Mouse (Mus musculus): Measurements from ENCODE around the gene Gnaz. TPM values are rescaled to one million over a fixed set of nuclear protein-coding genes. Genes with fewer than 3 reads are reported as not detected.

Gene Gnaz
- polyA plus RNA-seq, 1 experiment from 2014 or later, result 12.2 TPM

DNA sequence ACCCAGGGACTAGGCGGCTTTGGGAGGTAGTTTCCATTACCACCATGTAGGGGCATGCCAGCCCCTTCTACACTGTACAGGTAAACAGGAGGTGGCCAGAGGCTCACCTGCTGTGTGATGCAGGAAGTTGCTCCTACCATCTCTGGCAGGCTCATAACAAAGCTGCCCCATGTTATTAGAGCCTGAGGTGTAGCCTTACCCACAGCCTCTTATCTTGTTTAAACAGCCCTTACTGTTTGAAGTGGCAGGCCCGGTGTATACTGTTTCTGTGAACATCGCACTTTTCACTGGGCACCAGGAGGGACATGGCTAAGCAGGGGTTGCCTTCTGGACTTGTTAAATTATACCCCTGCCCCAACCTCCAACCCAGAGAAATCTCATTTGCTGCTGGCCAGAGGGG lies 37.1 kb downstream of the Gnaz start:
- Histone ChIP-seq H3K4me2 (no peak overlapping the region), H3K27me3 (ENCODE audit: control insufficient read depth, insufficient read depth, low read length) (no peaks in the 10 kb centered on the region), H3K9ac (ENCODE audit: low read length) (no peak overlapping the region), H3K4me1 (ENCODE audit: control insufficient read depth, insufficient read depth, low read length) (peaks cover 13% of the 10 kb centered on the region), H3K4me3 (ENCODE audit: low read depth, low read length) (no peak overlapping the region), H3K9me3 (ENCODE audit: control insufficient read depth, low read length) (no peaks in the 10 kb centered on the region), H3K27ac (ENCODE audit: low read depth, low read length) (no peak overlapping the region), H3K36me3 (ENCODE audit: control insufficient read depth, insufficient read depth, low read length) (no peaks in the 10 kb centered on the region)
- WGBS, result 86% methylated on average over 3 of the region's 3 CpGs
- DNase-seq (ENCODE audit: low spot score, missing footprints) (no peak), ATAC-seq (ENCODE audit: low FRiP score) (no peak)

GRCm38 (mm10) chr10:75006889-75007662 lies 40.1 kb downstream of the Gnaz start:
- no peak for DNase-seq (ENCODE audit: low spot score, missing footprints)
- Histone ChIP-seq H3K27me3 (ENCODE audit: control insufficient read depth, insufficient read depth, low read length) (no peaks in the 10 kb centered on the region), H3K27ac (ENCODE audit: low read depth, low read length) (no peak overlapping the region), H3K4me1 (ENCODE audit: control insufficient read depth, insufficient read depth, low read length) (peaks cover 8% of the 10 kb centered on the region), H3K36me3 (ENCODE audit: control insufficient read depth, insufficient read depth, low read length) (no peaks in the 10 kb centered on the region), H3K9me3 (ENCODE audit: control insufficient read depth, low read length) (no peaks in the 10 kb centered on the region), H3K9ac (ENCODE audit: low read length) (no peak overlapping the region), H3K4me3 (ENCODE audit: low read depth, low read length) (no peak overlapping the region), H3K4me2 (no peak overlapping the region)
- ATAC-seq (ENCODE audit: low FRiP score), result peak; percentile 3; the same call in 1 of the 2 replicates
- 49% methylated on average over 8 of the region's 8 CpGs for WGBS

GRCm38 (mm10) chr10:75010704-75011103 lies 43.7 kb downstream of the Gnaz start:
- 93% methylated on average over 15 of the region's 15 CpGs for WGBS
- Histone ChIP-seq H3K27ac (ENCODE audit: low read depth, low read length) (no peak overlapping the region), H3K4me1 (ENCODE audit: control insufficient read depth, insufficient read depth, low read length) (peaks cover 8% of the 10 kb centered on the region), H3K27me3 (ENCODE audit: control insufficient read depth, insufficient read depth, low read length) (no peaks in the 10 kb centered on the region), H3K4me3 (ENCODE audit: low read depth, low read length) (no peak overlapping the region), H3K9me3 (ENCODE audit: control insufficient read depth, low read length) (no peaks in the 10 kb centered on the region), H3K9ac (ENCODE audit: low read length) (no peak overlapping the region), H3K36me3 (ENCODE audit: control insufficient read depth, insufficient read depth, low read length) (no peaks in the 10 kb centered on the region), H3K4me2 (no peak overlapping the region)
- DNase-seq (ENCODE audit: low spot score, missing footprints), result no peak
- ATAC-seq (ENCODE audit: low FRiP score), result no peak

DNA sequence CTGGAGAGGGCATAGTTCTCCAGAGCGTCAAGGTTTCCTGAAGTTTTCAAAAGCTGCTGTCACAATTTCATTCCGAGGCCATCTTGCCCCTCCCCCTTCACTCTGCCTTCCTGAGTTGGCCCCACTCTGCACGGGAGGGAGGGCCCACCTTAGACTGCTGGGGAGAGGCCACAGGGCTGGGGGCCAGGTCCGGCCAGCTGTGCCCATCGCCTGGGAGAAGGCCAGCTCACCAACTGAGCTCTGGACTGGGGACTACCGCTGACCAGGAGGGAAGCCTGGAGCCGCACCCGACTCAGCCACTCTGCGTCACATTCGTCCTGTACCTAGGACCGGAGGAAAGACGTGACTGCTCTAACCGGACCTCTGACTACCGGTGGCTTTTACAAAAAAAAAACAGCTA lies 48.5 kb downstream of the Gnaz start:
- 74% methylated on average over 14 of the region's 14 CpGs for WGBS
- H3K9ac ChIP-seq (ENCODE audit: low read length), result no peak overlapping the region
- no peak overlapping the region for H3K4me3 ChIP-seq (ENCODE audit: low read depth, low read length)
- ATAC-seq (ENCODE audit: low FRiP score) (peak; percentile 31; the same call in 1 of the 2 replicates), DNase-seq (ENCODE audit: low spot score, missing footprints) (no peak)
- H3K9me3 ChIP-seq (ENCODE audit: control insufficient read depth, low read length), result no peaks in the 10 kb centered on the region
- no peak overlapping the region for H3K27ac ChIP-seq (ENCODE audit: low read depth, low read length)
- no peaks in the 10 kb centered on the region for H3K36me3 ChIP-seq (ENCODE audit: control insufficient read depth, insufficient read depth, low read length)
- no peak overlapping the region for H3K4me2 ChIP-seq
- no peaks in the 10 kb centered on the region for H3K27me3 ChIP-seq (ENCODE audit: control insufficient read depth, insufficient read depth, low read length)
- no peaks in the 10 kb centered on the region for H3K4me1 ChIP-seq (ENCODE audit: control insufficient read depth, insufficient read depth, low read length)

DNA sequence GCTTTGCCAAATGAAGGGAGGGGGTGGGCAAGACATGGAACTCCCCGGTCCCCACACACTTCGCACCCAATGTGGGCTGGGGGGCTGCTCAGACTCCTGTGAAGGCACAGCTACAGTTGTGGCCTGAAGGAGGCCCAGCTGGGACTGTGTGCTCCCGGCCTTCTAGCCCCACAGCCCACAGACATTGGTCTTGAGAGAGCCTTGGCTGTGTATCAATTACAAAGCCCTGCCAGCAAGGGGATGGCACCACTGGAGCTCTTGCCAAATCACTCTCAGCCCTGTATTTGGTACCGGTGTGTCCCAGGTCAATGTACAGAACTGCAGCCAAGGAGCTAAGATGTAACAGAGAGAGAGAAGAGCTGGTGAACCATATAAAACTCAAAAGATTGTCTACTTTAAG lies 49.5 kb downstream of the Gnaz start:
- Histone ChIP-seq H3K36me3 (ENCODE audit: control insufficient read depth, insufficient read depth, low read length) (no peaks in the 10 kb centered on the region), H3K9ac (ENCODE audit: low read length) (no peak overlapping the region), H3K4me1 (ENCODE audit: control insufficient read depth, insufficient read depth, low read length) (no peaks in the 10 kb centered on the region), H3K4me2 (no peak overlapping the region), H3K27ac (ENCODE audit: low read depth, low read length) (no peak overlapping the region), H3K27me3 (ENCODE audit: control insufficient read depth, insufficient read depth, low read length) (no peaks in the 10 kb centered on the region), H3K9me3 (ENCODE audit: control insufficient read depth, low read length) (no peaks in the 10 kb centered on the region), H3K4me3 (ENCODE audit: low read depth, low read length) (no peak overlapping the region)
- ATAC-seq (ENCODE audit: low FRiP score) (no peak), DNase-seq (ENCODE audit: low spot score, missing footprints) (no peak)
- WGBS, result 94% methylated on average over 4 of the region's 4 CpGs

- H3K4me2 ChIP-seq, result no peak overlapping the region
- H3K27ac ChIP-seq (ENCODE audit: low read depth, low read length), result no peak overlapping the region
- no peaks in the 10 kb centered on the region for H3K9me3 ChIP-seq (ENCODE audit: control insufficient read depth, low read length)
- no peaks in the 10 kb centered on the region for H3K4me1 ChIP-seq (ENCODE audit: control insufficient read depth, insufficient read depth, low read length)
- WGBS, result 59% methylated on average over 2 of the region's 2 CpGs
- no peak for DNase-seq (ENCODE audit: low spot score, missing footprints)
- H3K36me3 ChIP-seq (ENCODE audit: control insufficient read depth, insufficient read depth, low read length), result no peaks in the 10 kb centered on the region
- ATAC-seq (ENCODE audit: low FRiP score), result no peak
- no peak overlapping the region for H3K9ac ChIP-seq (ENCODE audit: low read length)
- no peak overlapping the region for H3K4me3 ChIP-seq (ENCODE audit: low read depth, low read length)
- H3K27me3 ChIP-seq (ENCODE audit: control insufficient read depth, insufficient read depth, low read length), result no peaks in the 10 kb centered on the region
Observed at GRCm38 (mm10) chr10:75020271-75020670, 53.3 kb downstream of the Gnaz start.

GRCm38 (mm10) chr10:75021138-75021537 lies 54.2 kb downstream of the Gnaz start:
- no peaks in the 10 kb centered on the region for H3K27me3 ChIP-seq (ENCODE audit: control insufficient read depth, insufficient read depth, low read length)
- H3K36me3 ChIP-seq (ENCODE audit: control insufficient read depth, insufficient read depth, low read length), result no peaks in the 10 kb centered on the region
- H3K9ac ChIP-seq (ENCODE audit: low read length), result no peak overlapping the region
- H3K4me2 ChIP-seq, result no peak overlapping the region
- no peak overlapping the region for H3K27ac ChIP-seq (ENCODE audit: low read depth, low read length)
- DNase-seq (ENCODE audit: low spot score, missing footprints), result peak; percentile 97
- H3K9me3 ChIP-seq (ENCODE audit: control insufficient read depth, low read length), result no peaks in the 10 kb centered on the region
- 7% methylated on average over 6 of the region's 6 CpGs for WGBS
- no peak overlapping the region for H3K4me3 ChIP-seq (ENCODE audit: low read depth, low read length)
- no peaks in the 10 kb centered on the region for H3K4me1 ChIP-seq (ENCODE audit: control insufficient read depth, insufficient read depth, low read length)
- ATAC-seq (ENCODE audit: low FRiP score), result peak; percentile 49

DNA sequence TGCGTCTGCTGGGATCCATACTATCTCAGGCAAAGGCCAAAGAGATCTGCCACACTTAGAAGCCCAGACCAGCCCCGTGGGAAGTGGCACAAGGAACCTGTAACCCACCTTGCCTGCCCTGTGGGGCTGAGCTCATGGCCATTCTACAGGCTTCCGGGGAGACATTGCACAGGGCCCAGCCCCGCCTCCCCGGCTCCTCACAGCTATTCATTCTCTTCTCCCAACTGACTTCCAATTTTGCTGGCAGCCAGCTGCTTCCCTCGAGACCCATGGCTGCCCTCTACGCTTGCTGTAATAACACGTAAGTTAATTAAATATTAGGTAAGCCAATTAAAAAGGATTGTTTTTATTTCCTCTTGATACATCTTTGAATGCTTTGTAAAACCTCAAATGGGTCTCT lies 59.5 kb downstream of the Gnaz start:
- 68% methylated on average over 8 of the region's 8 CpGs for WGBS
- ATAC-seq (ENCODE audit: low FRiP score), result no peak
- no peak overlapping the region for H3K4me3 ChIP-seq (ENCODE audit: low read depth, low read length)

GRCm38 (mm10) chr10:75028743-75029142 lies 61.8 kb downstream of the Gnaz start:
- no peak overlapping the region for H3K4me2 ChIP-seq
- H3K4me1 ChIP-seq (ENCODE audit: control insufficient read depth, insufficient read depth, low read length), result peaks cover 8% of the 10 kb centered on the region; the same call in 1 of the 2 replicates
- DNase-seq (ENCODE audit: low spot score, missing footprints), result no peak
- no peak for ATAC-seq (ENCODE audit: low FRiP score)
- 83% methylated on average over 8 of the region's 8 CpGs for WGBS
- no peaks in the 10 kb centered on the region for H3K36me3 ChIP-seq (ENCODE audit: control insufficient read depth, insufficient read depth, low read length)
- no peak overlapping the region for H3K4me3 ChIP-seq (ENCODE audit: low read depth, low read length)
- H3K9ac ChIP-seq (ENCODE audit: low read length), result no peak overlapping the region
- H3K27ac ChIP-seq (ENCODE audit: low read depth, low read length), result no peak overlapping the region
- no peaks in the 10 kb centered on the region for H3K27me3 ChIP-seq (ENCODE audit: control insufficient read depth, insufficient read depth, low read length)
- H3K9me3 ChIP-seq (ENCODE audit: control insufficient read depth, low read length), result no peaks in the 10 kb centered on the region

More for the DNA sequence above, 59.5 kb downstream of the Gnaz start:
- H3K27me3 ChIP-seq (ENCODE audit: control insufficient read depth, insufficient read depth, low read length), result no peaks in the 10 kb centered on the region
- H3K27ac ChIP-seq (ENCODE audit: low read depth, low read length), result no peak overlapping the region
- H3K4me2 ChIP-seq, result no peak overlapping the region
- H3K36me3 ChIP-seq (ENCODE audit: control insufficient read depth, insufficient read depth, low read length), result no peaks in the 10 kb centered on the region
- no peaks in the 10 kb centered on the region for H3K9me3 ChIP-seq (ENCODE audit: control insufficient read depth, low read length)
- H3K4me1 ChIP-seq (ENCODE audit: control insufficient read depth, insufficient read depth, low read length), result no peaks in the 10 kb centered on the region
- H3K9ac ChIP-seq (ENCODE audit: low read length), result no peak overlapping the region
- no peak for DNase-seq (ENCODE audit: low spot score, missing footprints)
